Mouse (Mus musculus): ENCODE data around the gene Brms1.

Brms1 gene

GRCm38 (mm10) chr19:5051031-5051430, 9.9 kb downstream of the Brms1 start:
- H3K27me3 ChIP-seq (ENCODE audit: control insufficient read depth, insufficient read depth, low read length, poor library complexity, severe bottlenecking): no peaks in the 10 kb centered on the region
- no peak for DNase-seq (ENCODE audit: low read depth, low spot score)
- H3K36me3 ChIP-seq (ENCODE audit: control insufficient read depth, insufficient read depth, low read length, poor library complexity, severe bottlenecking): peaks cover 10% of the 10 kb centered on the region

GRCm38 (mm10) chr19:5051515-5051914, 10.4 kb downstream of the Brms1 start:
- H3K36me3 ChIP-seq (ENCODE audit: control insufficient read depth, insufficient read depth, low read length, poor library complexity, severe bottlenecking): peaks cover 9% of the 10 kb centered on the region
- no peak for DNase-seq (ENCODE audit: low read depth, low spot score)

GRCm38 (mm10) chr19:5052166-5052822, 11.1 kb downstream of the Brms1 start:
- no peaks in the 10 kb centered on the region for H3K27me3 ChIP-seq (ENCODE audit: control insufficient read depth, insufficient read depth, low read length, poor library complexity, severe bottlenecking)

More at GRCm38 (mm10) chr19:5051515-5051914, 10.4 kb downstream of the Brms1 start:
- no peaks in the 10 kb centered on the region for H3K27me3 ChIP-seq (ENCODE audit: control insufficient read depth, insufficient read depth, low read length, poor library complexity, severe bottlenecking)

GRCm38 (mm10) chr19:5052853-5053252, 11.7 kb downstream of the Brms1 start:
- DNase-seq (ENCODE audit: low read depth, low spot score): no peak
- no peaks in the 10 kb centered on the region for H3K27me3 ChIP-seq (ENCODE audit: control insufficient read depth, insufficient read depth, low read length, poor library complexity, severe bottlenecking)
- H3K36me3 ChIP-seq (ENCODE audit: control insufficient read depth, insufficient read depth, low read length, poor library complexity, severe bottlenecking): no peaks in the 10 kb centered on the region

More at GRCm38 (mm10) chr19:5052166-5052822, 11.1 kb downstream of the Brms1 start:
- no peak for DNase-seq (ENCODE audit: low read depth, low spot score)
- H3K36me3 ChIP-seq (ENCODE audit: control insufficient read depth, insufficient read depth, low read length, poor library complexity, severe bottlenecking): peaks cover 4% of the 10 kb centered on the region; the same call in 1 of the 2 replicates

- Histone ChIP-seq H3K27me3 (ENCODE audit: control insufficient read depth, insufficient read depth, low read length, poor library complexity, severe bottlenecking) (no peaks in the 10 kb centered on the region), H3K36me3 (ENCODE audit: control insufficient read depth, insufficient read depth, low read length, poor library complexity, severe bottlenecking) (no peaks in the 10 kb centered on the region)
- peak; percentile 66 for DNase-seq (ENCODE audit: low read depth, low spot score)
Measured at GRCm38 (mm10) chr19:5053909-5054308, 12.8 kb downstream of the Brms1 start.

- peak; percentile 56 for DNase-seq (ENCODE audit: low read depth, low spot score)
- H3K27me3 ChIP-seq (ENCODE audit: control insufficient read depth, insufficient read depth, low read length, poor library complexity, severe bottlenecking): no peaks in the 10 kb centered on the region
Measured at GRCm38 (mm10) chr19:5056251-5056650, 15.1 kb downstream of the Brms1 start.

GRCm38 (mm10) chr19:5057876-5058775, 17.0 kb downstream of the Brms1 start:
- H3K27me3 ChIP-seq (ENCODE audit: control insufficient read depth, insufficient read depth, low read length, poor library complexity, severe bottlenecking): no peaks in the 10 kb centered on the region
- no peak for DNase-seq (ENCODE audit: low read depth, low spot score)
- H3K36me3 ChIP-seq (ENCODE audit: control insufficient read depth, insufficient read depth, low read length, poor library complexity, severe bottlenecking): no peaks in the 10 kb centered on the region

More at GRCm38 (mm10) chr19:5056251-5056650, 15.1 kb downstream of the Brms1 start:
- H3K36me3 ChIP-seq (ENCODE audit: control insufficient read depth, insufficient read depth, low read length, poor library complexity, severe bottlenecking): no peaks in the 10 kb centered on the region

DNA sequence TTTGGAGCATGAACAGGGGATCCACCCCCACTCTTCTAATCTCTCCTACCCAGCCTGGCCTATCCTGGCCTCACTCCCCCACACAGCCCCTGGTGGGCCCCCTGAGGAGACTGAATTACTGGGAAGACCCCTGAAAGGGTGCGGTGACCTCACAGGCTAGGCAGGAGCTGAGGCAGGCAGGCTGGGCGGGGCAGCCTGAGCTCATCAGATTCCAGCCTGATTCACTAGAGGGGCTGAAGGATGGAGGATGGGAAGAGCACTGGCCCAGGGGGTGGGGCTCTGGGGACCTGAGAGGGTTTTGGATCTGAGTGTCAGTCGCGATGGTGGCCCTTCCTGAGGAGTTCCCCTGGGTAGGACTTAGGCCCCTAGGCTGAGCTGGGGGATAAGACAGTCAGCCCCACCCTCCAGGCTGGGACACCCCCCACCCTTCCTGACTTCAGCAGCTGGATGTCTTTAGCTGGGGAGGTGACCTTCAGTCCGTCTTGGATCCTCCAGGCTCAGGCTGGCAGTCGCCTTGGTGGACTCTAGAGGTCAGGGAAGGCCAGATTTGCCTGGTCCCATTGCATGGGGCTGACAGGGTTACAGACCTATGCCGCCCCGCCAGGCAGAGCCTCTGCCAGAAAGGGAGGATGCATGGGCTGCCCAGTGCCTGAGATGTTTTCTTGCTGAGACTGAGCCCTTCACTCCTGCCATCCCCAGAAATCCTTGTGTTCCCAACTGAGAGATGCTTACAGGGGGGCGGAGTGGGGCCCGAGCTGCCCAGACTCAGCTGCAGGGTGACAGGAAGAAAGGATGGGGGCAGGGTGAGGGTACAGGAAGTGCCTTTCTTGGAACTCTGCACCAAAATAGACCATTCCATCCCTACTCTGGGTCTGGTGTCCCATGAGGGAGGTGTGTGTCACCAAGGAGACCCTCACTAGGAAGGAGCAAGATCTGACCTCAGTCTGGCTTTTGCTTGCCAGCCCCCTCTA, 17.9 kb downstream of the Brms1 start:
- Histone ChIP-seq H3K36me3 (ENCODE audit: control insufficient read depth, insufficient read depth, low read length, poor library complexity, severe bottlenecking) (no peaks in the 10 kb centered on the region), H3K27me3 (ENCODE audit: control insufficient read depth, insufficient read depth, low read length, poor library complexity, severe bottlenecking) (no peaks in the 10 kb centered on the region)
- DNase-seq (ENCODE audit: low read depth, low spot score): no peak

DNA sequence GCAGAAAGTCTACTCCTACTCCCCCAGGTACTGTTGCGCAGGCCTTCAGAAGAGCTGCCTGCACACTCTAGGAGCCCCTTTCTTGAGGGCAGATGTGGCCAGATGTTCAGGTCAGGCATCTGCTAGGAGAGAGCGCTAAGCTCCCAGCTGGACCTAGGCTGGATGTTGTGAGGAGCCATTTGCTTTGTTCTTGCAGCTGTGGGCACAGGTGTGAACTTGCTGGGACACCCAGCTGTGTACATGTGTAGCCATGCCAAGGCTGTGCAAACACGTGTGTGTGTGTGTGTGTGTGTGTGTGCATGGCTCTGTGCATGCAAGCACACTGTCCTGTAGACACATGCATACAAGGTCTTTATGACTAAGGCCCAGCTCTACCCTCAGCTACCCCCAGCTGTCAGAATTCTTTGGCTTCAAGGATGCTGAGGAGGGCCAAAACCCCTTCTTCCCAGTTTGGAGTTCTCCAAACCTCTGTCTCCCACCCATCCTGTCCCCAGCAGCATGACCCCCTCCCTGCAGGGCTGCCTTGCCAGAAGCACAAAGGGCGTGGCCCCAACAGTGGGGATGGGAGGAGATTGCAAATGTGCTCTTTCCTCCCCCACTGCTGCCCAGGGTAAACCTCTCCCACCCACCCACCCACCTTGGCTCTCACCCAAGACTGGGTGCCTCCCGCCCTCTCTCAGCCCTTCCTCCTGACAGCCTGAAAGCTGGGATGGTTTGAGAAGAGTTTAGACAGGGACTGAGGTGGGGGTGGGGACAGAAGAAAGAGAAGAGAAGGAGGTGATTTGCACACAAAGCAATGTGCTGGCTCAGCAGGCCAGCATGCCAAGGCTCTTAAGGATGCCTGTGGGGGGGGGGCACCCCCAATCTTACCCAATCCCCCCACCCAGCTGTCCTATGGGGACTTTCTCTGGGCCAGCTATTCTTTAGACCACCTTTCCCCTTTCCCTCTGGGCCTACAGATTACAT, 19.5 kb downstream of the Brms1 start:
- Histone ChIP-seq H3K27me3 (ENCODE audit: control insufficient read depth, insufficient read depth, low read length, poor library complexity, severe bottlenecking) (no peaks in the 10 kb centered on the region), H3K36me3 (ENCODE audit: control insufficient read depth, insufficient read depth, low read length, poor library complexity, severe bottlenecking) (no peaks in the 10 kb centered on the region)
- no peak for DNase-seq (ENCODE audit: low read depth, low spot score)

- no peaks in the 10 kb centered on the region for H3K36me3 ChIP-seq (ENCODE audit: control insufficient read depth, insufficient read depth, low read length, poor library complexity, severe bottlenecking)
- no peaks in the 10 kb centered on the region for H3K27me3 ChIP-seq (ENCODE audit: control insufficient read depth, insufficient read depth, low read length, poor library complexity, severe bottlenecking)
- no peak for DNase-seq (ENCODE audit: low read depth, low spot score)
Measured at GRCm38 (mm10) chr19:5062041-5062440, 20.9 kb downstream of the Brms1 start.

- no peaks in the 10 kb centered on the region for H3K36me3 ChIP-seq (ENCODE audit: control insufficient read depth, insufficient read depth, low read length, poor library complexity, severe bottlenecking)
- no peaks in the 10 kb centered on the region for H3K27me3 ChIP-seq (ENCODE audit: control insufficient read depth, insufficient read depth, low read length, poor library complexity, severe bottlenecking)
- no peak for DNase-seq (ENCODE audit: low read depth, low spot score)
Measured at GRCm38 (mm10) chr19:5062446-5062845, 21.3 kb downstream of the Brms1 start.

- no peak for DNase-seq (ENCODE audit: low read depth, low spot score)
- Histone ChIP-seq H3K36me3 (ENCODE audit: control insufficient read depth, insufficient read depth, low read length, poor library complexity, severe bottlenecking) (no peaks in the 10 kb centered on the region), H3K27me3 (ENCODE audit: control insufficient read depth, insufficient read depth, low read length, poor library complexity, severe bottlenecking) (0 out of 2 replicates have a peak, but pooled peaks cover 2% of the 10 kb centered on the region)
Measured at GRCm38 (mm10) chr19:5065104-5065503, 23.9 kb downstream of the Brms1 start.

GRCm38 (mm10) chr19:5067040-5067799, 26.1 kb downstream of the Brms1 start:
- DNase-seq (ENCODE audit: low read depth, low spot score): no peak
- peaks cover 2% of the 10 kb centered on the region; the same call in 1 of the 2 replicates for H3K27me3 ChIP-seq (ENCODE audit: control insufficient read depth, insufficient read depth, low read length, poor library complexity, severe bottlenecking)
- H3K36me3 ChIP-seq (ENCODE audit: control insufficient read depth, insufficient read depth, low read length, poor library complexity, severe bottlenecking): no peaks in the 10 kb centered on the region
